Mouse (Mus musculus): ENCODE results near the gene Lck.
"Not testable (repeated sequence)": the region's sequence is repeated elsewhere in the genome, so short reads cannot be mapped to it uniquely, and the experiment has no call there.

Gene Lck

DNA sequence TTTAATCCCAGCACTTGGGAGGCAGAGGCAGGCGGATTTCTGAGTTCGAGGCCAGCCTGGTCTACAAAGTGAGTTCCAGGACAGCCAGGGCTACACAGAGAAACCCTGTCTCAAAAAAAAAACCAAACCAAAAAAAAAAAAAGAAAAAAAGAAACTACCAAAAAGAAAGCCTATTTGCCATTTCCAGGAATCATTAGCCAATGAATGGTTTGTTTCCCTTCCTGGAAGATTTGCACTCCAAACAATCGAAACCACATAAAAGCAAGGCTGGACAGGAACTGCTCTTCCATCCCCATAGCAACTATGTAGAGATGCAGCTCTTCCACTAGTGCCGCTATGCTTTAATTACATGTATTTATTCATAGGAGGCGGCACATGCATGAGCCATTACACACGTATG, 18.9 kb downstream of the Lck start:
- not testable (repeated sequence) for DNase-seq

DNA sequence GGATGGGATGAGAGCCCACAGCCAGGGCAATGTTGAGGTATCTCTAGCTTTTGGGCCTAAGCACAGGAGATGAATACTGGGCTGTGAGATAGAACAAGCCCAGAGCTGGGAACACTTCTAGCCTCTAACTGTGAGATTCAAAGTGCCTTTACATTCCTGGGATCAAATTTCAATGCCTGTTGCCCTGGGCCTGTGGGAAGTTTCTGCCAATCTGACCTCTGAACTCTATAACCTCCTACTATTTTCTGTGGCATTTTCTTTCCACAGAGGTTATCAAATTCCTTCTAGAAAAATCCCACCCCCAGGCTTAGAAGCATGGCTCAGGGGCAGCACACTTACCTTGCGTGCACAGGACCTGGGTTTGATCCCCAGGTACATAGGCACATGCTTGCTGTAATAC, 23.1 kb downstream of the Lck start:
- no peak for DNase-seq

DNA sequence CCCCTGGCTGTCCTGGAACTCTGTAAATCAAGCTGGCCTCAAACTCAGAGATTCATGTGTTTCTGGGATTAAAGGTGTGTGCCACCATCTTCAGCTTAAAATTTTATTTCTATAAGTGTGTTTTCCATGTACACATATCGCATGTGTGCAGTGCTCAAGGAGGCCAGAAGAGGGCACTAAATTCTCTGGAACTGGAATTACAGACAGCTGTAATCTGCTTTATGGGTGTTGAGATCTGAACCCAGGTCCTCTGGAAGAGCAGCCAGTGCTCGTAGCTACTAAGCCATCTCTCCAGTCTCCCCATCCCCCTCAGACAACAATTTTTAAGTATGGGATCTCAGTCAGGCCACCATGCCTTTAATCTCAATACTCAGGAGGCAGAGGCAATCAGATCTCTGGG, 24.1 kb downstream of the Lck start:
- DNase-seq: peak; percentile 84

DNA sequence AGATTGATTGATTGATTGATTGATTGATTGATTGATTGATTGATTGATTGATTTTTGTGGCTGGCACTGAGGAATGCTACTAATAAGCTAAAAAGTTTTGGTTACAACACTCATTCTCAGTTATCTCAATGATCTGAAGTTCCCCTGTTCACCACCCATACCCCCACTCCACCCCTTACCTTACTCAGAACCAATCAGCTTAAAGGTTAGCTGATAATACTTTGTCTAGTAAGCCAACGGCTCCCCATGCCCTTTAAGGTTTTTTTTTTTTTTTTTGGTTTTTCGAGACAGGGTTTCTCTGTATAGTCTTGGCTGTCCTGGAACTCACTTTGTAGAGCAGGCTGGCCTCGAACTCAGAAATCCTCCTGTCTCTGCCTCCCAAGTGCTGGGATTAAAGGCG, 25.8 kb downstream of the Lck start:
- not testable (repeated sequence) for DNase-seq

DNA sequence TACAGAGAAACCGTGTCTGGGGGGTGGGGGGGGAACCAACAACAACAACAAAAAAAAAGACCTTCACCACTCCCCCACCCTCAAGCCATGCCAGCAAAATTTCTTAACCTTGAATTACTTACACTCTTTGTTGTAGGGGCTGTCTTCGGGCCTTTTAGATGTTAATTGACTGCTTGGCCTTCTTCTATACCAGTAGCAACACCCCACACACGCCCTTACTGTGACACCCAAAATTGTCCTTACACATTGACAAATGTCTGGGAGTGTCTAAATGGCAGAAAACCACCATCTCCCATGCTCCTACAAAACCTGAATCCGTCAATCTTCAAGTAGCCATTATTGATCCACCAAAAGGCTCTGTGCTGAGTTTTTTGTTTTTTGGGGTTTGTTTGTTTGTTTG, 29.3 kb downstream of the Lck start:
- DNase-seq: no peak

DNA sequence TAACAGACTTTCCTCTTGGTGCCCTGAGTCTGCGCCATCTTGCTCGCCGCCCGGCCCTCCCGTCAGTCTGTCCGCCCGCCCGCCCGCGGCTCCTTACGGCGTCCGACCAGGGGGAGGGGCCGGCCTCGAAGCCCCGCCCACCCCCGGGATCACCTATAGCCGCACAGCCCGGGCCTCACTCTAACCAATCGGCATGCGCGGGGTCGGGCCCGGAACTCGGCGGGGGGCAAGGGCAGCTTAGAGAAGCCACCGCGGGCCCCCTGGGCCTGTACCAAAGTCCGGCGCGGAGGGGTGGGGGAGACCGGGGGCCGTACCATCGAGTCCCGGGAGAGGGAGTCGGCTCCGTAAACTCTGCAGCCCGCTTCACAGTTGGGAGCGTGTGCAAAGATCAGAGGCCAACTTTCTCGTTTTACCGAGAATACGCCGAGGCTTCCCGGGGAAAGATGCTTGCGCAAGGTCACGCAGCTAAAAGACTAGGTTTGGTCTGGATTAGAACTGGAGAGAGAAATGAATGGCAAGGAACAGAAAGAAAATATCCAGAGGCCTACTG, 30.8 kb downstream of the Lck start, which contains the start of gene Hdac1:
Hdac1 (minus strand) TSS at position 122 of the 550 bp plus-strand sequence.
- peak; percentile 98 for DNase-seq

DNA sequence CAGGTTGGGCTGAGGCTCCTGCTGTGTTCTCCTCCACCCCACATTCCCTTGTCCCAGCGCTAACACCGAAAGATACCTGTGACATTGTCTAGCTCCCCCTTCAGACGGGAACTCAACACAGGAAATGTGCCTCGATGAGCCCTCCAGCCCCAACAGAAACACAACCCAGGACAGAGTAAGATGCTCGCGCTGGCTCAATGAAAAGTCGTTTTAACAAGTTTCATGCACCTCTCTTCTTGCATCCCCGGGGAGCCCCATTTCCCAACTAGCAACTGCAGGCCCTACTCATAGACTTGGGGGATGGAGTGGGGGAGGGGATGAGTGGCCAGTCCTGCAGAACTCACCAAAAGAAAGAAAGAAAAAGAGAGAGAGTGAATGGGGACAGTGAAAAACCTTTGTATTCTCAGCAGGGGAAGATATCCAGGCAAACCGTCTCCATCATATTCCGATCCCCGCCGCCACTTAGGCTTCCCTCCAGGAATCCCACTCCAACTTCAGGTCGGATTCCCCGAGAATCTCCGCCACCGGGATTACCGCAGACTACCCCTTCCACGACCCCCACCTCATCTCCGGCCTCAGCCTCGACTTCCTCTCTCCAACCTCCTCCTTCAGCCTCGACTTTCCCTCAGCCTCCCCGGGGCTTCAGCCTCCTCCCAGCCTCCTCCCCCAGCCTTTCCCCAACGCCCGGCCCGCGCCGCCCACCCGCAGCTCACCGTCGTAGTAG, 31.4 kb downstream of the Lck start:
- DNase-seq: peak; percentile 54

DNA sequence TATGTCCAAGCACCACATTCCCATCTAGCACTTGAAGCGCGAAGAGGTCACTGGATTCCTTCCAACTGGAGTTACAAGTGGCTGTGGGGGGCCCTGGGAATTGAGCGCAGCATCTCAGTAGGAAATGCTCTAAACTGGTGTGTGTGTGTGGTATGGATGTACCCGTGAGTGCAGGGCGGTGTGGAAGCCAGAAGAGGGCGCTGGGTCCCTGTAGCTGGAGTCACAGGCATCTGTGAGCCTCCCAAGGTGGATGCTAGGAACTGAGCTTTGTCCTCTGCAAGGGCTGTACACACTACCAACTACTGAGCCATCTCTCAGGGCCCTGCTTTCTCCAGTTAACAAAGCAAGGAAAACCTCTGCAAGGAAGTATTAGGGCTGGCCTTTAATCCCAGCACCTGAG, 33.4 kb downstream of the Lck start:
- peak; percentile 79 for DNase-seq

DNA sequence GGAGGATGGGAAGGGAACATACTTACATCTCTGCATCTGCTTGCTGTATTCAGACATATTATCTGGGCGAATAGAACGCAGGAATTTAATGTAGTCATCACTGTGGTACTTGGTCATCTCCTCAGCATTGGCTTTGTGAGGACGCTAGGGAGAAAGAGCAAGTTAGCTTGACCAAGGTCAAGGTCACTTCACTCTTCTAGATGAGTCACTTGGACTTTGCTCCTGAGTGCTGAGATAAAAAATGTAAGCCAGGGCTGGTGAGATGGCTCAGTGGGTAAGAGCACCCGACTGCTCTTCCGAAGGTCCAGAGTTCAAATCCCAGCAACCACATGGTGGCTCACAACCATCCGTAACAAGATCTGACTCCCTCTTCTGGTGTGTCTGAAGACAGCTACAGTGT, 44.5 kb downstream of the Lck start:
- not testable (repeated sequence) for DNase-seq

DNA sequence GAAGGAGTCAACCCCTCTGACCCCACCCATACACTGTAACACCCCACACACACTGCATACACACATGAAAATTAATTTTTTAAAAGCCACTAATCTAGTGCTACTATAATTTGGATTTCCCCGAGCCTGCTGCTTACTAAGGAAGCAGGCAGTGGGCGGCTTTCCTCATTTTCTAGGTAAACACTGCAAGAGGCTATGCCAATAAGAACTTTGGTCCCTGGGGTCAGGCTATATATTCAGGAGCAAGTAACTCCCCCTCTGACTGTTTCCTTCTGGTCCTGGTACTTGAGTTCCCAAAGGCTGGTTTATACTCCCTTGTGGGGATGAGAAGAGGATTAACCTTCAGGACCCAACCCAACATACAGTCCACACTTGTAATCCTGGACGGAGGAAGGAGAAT, 47.6 kb downstream of the Lck start:
- DNase-seq: no peak

DNA sequence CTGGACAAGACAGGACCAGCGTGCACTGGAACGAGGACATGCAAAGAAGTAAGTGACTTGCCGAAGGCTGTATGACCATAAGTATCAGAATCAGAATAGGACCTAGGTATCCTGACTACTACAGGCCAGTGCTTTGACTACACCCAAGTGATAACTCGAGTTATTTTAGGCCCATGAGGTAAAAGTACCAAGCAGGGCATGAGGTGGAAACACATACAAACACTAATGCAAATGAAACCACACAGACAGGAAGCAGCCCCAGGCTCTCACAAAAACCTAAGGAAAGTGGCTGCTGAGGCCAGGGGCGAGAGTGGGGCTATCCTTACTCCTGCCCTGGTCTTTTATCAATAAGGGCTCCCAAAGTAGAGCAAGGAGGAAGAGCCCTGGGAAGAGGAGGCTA, 48.1 kb downstream of the Lck start:
- DNase-seq: no peak

DNA sequence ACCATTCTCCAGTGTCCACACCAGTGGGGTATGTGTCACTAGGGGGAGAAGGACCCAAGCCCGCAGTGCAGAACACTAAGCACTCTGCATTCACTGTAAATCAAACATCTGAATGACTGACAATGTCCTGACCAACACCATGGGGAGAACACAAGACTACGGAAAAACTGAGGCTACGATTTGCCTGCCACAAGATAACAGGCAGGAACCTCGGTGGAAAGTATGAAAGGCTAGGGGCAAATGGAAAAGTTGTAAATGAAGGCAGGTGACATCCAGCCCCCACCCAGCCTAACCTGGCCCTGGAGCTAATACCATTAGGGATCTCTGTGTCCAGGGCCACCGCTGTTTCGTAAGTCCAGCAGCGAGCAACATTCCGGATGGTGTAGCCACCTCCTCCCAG, 54.9 kb downstream of the Lck start:
- DNase-seq: no peak

DNA sequence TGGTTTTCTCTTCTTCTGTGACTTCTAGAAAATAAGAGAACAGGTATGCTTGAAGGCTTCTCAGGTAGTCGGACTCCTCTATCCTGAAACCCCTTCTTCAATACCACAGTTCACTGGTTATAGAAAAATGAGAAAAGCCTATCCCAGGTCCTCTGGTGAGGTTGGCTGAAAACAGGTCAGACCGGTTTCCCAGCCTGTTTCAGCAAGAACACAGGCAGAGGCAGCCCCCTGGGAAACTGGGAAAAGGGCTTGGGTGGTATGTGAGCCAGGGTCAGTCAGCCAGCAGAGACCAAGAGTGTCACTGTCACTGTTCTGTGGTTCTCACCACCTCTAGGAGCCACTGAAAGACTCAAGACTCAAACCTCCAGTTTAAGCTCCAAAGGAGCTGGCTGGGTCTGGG, 56.5 kb downstream of the Lck start:
- DNase-seq: no peak

DNA sequence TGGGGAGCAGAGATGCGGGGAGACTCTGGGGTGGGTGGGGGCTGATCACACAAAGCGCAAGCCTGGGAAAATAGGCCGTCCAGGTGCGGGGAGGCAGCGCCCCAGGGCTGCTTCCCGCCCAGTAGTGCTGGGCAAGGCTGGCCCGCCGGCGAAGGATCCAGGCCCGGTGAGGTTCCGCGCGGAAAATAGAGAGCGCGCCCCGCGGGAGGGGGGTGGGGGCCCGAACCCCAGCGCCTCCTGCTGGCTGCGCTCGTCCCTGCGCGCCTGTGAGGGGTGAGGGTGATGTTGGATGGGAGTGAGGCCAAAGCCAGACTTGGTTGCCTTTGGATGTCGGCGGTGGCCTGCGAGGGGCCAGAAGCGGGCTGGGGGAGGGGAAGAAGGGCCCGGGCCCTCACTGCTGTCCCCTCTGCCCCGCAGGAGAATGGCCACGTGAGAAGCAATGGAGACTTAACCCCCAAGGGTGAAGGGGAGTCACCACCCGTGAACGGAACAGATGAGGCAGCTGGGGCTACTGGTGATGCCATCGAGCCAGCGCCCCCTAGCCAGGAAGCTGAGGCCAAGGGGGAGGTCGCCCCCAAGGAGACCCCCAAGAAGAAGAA, 59.0 kb downstream of the Lck start:
- DNase-seq: peak; percentile 92

DNA sequence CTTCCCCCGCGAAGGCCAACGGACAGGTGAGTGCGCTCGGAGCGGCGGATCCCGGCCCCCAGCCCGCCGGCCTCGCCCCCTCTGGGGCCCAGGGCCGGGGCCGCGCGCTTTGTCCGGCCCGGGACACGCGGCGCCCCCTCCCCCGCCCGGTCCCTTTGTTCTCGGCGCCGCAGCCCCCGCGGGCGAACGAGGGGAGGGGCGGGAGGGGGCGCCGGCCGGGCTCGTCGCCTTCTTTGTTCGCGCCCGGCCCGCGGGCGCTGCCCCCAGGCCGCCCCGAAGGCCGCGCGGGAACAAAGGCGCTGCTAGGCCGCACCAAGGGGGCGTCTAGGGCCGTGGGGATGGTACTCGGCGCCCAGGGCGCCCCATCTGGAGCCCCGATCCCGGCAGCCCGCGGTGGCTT, 59.5 kb downstream of the Lck start:
- no peak for DNase-seq

DNA sequence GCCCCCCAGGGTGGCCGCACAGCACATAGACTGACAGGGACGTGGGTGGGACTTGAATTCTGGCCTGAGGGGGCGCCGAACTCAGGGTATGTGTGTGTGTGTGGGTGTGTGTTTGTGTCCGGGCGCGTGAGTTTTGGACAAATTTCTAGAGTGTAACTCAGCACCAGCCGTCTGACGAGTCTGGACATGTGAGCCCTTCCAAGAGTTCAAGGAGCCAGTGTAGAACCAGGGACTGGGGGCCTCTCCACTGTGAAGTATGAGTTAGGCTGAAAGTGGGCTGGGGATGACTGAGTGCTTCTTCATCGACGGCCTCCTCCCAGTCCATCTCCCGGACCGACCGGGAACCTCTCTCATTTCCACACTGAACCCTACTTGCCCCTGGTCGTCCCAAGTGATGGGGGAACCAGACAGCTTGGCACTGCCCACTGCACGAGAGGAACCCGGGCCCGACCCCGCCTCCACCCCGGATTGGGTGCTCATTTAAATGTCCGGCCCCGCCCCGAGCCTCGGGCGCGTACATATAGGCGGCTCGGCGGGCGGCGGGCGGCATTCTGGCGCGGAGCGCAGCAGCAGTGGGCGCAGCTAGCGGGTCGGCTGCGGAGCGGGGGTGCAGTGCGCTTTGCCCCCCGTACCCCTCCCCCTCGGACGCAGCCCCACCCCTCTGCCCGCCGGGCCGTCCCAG, 60.2 kb downstream of the Lck start, which contains the start of gene Marcksl1:
Marcksl1 (plus strand) TSS at position 496 of the 682 bp plus-strand sequence.
- DNase-seq: peak; percentile 98

DNA sequence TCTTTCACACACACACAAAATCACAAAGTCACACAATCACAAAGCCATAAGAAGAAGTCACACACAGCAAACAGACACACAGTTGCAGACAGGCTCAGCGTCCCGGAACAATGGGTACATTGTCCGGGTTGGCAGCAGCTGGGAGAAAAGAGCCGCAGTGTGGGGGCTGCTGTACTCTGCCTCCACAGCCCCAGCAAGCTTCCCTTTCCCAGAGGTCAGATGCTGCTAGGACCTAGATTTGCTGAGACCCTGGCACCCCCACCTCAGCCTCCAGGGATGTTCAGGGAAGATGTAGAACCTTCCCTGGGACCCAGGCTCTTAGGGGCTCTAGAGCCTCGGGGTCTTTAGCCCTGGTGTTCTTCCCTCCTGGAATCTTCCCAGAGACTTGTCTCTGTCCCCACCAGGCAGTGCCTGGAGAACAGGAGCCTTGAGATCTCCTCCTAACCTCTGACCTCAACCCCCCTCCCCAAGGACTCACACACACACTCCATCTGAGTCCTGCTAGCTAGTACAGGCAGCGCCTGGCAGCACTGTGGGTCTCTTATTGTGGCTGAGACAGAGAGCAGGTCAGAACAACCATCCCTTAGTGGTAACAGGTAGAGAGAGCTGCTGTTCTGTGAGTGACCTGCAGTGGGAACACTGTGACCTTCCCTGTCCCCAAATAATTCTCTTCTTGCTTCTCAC, 61.9 kb downstream of the Lck start:
- DNase-seq: no peak

DNA sequence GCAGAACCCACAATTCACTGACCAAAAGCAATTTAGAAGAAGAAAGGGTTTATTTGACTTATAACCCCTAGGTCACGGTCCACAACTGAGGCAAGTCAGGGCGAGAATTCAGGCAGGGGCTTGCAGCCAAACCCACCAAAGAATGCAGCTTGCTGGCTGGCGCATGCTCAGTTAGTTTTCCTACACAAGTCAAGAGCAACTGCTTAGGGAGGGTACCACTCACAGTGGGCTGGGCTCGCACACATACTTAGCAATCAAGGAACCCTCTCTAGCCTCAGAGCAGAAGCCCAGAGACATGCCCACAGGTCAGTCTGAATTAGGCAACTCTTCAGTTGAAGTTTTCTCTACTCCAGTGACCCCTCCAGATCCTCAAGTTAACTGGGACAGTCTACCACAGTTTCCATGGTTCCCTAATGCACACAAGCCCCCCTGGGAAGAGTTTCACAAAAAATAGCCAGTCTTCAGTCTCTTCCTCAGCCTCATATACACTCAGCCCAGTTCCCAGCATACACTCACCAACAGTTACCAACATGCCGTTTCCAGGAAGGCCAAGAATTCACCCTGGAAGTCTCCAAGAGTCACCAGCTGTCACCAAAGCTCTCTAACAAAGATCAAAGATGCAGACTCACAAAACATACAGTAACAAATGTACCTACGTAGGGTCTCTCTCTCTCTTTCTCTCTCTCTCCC, 62.6 kb downstream of the Lck start:
- no peak for DNase-seq

DNA sequence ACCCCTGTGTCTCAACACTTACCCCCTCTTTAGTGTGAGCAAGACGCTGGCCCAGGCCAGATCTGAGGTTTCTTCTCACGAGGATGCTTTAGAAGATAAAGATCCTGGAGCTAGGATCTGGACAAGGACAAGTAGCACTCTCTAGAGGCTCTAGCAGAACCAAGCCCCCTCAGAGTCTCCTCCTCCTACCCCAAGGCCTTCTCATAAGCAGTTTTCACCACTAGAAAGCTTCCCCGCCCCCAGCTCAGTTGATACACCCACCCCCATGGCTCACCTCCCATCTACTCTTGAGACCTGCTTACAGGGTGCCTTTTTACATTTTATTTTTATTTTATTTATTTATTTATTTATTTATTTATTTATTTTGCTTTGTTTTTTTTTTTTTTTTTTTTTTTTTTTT, 63.8 kb downstream of the Lck start:
- no peak for DNase-seq

DNA sequence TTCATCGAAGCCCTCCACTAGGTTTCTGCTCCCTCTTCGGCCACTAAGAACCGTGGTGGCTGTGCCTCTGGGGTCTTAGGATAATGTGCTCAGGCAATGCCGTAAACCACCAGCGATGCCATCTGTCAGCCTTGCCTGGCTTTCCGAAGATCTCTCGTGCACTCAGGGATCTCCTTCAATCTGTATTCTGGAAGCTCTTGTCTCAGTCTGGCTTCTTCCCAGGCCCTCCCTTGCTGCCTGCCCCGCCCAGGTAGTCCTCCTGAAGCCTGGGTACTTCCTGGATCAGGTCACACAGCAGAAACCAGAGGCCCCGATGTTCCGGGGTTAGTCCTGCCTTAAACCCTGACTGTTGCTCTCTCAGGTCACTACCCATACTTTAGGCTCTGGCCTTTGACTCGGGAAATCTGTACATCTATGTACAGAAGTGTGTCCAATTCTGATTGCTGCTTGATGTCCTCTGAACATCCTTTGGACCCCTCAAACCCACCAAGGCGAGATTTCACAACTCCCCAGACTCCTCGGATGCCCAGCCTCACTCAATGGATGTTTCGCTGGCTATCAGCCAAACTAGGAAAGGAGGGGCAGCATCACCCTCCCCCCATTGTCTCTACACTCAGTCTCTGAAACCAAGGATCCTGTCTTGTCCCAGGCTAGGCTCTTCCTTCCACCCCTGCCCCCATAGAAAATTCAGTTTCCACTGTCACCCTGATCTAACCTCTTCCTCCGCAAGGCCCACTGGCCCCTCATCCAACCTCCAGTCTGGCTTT, 64.4 kb downstream of the Lck start:
- no peak for DNase-seq

DNA sequence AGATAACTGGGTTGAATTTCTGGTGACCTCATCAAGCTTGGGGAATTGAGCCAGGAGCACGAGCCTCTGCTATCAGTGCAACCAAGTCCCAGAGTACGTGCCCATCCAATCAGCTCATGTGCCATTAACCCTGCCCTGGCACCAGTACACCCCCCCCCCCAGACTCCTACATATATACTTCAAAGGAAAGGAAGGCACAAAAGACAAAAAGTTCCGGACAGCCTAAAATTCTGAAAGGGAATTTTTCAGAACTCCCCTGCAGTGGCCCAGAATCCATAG, 65.3 kb downstream of the Lck start:
- no peak for DNase-seq

All from thymus, postnatal 4 days (tissue).